Mouse (Mus musculus) adrenal gland, adult (tissue): ENCODE data around the gene Camk1d.
A peak's percentile ranks its signal among the peaks of the same experiment; 100 is the strongest.

Experiments
- DNase-seq, 2 experiments: peaks; one replicate each; pipeline ENCODE4 v3.0.0; 2022 to 2023; ENCODE audit warnings: low spot score in 1 of 2; ENCODE audit not compliant: inconsistent age in 2 of 2

The Camk1d gene

DNA sequence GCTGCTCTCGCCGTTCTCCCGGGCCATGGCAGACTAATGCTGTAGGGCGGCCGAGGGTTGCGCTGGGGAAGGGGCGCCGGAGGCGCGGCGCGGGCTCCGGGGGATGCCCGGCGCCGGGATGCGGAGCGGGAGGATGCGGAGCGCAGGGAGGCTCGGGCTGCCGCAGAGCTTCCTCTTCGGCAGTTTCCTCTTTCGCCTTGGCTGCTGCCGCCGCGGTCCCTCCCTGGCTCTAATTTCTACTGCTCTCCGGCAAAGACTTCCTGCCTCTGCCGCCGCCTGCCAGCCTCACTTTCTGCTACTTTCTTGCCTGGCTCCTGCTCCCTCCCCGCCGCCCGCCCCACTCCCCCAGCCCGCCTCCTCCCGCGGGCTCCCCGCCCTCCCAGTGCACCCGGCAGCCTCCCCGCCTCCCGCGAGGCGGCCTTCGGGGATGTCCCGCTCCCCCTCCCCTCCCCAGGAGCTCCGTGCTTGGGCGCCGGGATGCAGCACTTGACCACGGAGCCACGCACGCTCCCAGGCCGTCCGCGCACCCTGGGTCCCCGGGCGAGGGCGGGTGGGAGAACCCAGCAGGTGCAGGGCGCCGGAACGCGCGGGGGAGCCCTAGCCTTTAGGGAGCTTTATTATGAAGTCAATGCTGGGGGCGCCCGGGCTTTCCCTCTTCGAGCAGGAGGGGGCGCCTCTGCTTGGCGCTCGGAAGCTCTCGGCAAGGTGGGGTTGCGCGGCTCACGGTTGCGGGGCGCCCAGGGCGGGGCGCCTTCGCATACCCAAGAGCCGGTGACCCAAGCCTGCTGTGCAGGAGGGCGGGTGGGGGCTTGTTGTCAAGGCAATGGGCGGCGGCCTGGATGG, at the start of gene Camk1d:
Gene Camk1d, minus strand, starts transcription at position 305 of the 843 bp plus-strand sequence.
- DNase-seq = peak; percentile 73 to 92

DNA sequence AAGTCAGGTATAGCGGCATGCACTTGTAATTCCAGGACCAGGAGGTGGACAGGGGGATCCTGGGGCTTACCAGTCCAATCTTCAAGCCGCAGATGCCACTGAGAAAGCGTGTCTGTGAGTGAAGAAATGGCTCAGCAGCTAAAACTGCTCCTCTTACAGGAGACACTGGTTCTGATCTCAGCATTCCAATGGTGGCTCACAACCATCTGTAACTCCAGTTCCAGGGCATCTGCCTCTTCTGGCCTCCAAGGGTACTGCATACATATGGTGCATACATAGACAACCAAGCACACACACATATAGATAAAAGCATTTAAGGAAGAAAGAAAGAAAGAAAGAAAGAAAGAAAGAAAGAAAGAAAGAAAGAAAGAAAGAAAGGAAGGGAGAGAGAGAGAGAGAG, 47.7 kb upstream of the Camk1d start:
- no peak for DNase-seq

DNA sequence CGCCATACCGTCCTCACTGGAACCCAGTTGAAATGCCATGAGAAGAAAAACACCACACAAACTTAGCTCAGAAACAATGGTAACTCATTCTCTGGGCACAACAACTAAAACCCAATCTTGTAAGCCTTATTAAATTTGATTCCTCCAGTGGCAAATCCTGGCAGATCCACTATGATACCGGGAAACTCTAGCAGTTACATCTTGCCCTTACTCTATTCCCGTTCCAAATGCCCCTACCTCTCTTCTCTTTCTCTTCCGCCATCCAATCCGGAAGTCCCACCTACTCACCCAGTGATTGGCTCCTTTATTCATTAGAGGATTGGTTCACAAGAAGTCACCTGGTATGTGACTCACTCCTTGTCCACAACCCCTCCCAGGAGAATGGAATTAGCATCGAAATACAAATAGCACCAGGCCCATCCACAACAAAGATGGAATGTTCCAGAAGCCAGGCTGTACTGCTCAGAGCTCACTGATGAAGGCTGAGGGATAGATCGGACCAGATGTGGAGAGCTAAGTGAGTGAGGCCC, 46.2 kb upstream of the Camk1d start:
- DNase-seq = no peak

DNA sequence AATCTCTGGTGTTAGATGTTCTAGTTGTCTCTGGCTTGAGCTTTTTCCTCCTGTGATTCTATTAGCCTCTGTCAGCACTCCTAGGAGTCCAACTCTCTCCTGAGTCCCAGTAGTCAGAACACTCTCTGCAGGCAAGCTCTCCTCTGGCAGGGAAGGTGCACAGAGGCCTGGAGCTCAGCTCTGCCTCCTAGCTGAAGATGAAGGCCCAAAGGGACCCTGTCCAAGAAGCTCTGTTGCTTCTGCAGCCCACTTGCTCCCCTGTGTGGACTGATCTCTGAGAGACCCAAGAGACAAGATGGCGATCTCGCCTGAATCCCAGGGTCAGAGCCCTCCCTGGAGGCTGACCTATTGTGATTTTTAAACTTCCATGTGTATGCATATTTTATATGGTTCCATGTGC, 44.3 kb upstream of the Camk1d start:
- no peak for DNase-seq

DNA sequence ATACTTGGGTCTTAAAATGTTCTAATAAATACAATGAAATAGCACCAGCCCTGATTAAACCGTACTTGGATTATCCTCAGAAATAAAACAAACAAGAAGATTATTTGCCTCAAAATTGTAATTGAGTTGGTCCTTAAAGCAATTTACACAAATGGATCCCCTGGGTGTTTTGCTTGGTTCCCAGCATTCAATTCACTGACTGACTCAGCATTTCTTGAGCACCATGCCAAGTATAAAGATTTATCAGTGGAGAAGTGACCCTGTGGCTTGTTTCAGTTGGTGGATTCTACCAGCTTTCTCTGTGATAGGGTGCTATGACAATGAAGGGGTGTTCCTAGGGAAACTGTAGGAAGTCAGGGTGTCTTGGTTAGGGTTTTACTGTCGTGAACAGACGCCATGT, 36.6 kb upstream of the Camk1d start:
- DNase-seq = no peak

DNA sequence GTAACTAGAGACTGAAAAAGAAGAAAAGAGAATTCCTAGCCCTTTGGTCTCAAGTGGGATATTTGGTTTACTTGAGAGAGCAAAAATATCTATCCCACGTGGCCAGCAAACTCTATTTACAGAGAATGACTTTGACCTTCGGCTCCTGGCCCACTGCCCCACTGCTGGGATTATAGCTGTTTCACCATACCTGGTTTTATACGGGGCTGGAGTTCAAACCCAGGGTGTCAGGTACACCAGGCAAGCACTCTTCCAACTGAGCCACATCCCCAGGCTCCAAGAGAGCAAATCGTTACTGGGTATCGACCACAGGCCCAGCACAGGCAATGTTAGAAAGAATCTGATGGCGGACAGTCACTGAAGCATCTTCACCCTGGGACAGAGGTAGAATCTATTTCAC, 34.9 kb upstream of the Camk1d start:
- DNase-seq = no peak

DNA sequence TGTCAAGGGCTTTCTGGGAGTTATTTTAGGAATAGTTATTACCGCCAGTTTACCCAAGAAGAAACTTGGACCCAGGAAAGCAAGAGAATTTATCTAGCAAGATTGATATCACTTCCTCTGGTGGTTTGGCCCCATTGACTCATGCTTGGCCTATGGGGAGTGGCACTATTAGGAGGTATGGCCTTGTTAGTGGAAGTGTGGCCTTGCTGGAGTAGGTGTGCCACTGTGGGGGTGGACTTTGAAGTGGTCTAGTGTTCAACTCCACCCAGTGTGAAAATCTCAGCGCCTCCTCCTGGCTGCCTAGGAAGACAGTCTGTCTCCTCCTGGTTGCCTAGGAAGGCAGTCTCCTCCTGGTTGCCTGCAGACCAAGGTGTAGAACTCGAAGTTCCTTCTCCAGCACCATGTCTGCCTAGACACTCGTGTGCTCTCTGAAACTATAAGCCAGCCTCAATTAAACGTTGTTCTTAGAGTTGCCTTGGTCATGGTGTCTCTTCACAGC, 33.3 kb upstream of the Camk1d start:
- no peak for DNase-seq

DNA sequence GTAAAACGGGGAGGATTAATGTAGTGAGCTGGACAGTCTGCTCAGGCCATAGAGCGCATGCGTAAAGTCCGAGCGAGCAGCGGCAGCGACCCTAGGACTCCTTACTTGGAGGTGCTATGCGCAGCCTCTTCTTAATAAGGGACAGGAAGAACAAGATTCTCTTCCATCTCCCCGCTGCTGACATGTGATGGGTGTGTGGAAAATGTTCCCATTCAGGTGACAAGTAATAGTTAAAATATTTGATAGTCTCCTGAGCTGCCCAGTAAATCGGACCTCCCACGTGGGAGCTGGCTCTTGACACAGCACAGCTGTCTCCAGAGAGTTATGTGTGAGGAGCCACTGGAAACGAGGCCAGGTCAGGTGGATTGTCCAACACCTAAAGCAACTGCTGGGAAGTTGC, 32.2 kb upstream of the Camk1d start:
- DNase-seq = no peak

DNA sequence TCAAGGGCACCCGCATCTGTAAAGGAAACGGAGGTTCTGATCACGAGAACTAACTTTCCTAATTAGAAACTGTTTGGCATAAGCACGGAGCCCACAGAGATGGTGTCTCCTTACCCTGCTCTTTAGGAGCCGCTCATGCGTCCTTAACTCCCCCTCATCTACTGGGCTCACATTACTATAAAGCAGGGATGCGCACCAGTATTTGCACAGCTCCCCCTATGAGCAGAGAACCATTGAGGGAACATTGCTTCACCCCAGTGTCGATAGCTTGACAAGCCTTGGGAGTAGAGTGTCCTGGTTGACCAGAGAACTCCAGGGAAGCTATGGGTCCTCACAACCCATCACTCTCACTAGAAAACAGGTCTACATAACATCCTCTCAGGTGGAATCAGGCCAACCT, 29.6 kb upstream of the Camk1d start:
- DNase-seq = no peak

DNA sequence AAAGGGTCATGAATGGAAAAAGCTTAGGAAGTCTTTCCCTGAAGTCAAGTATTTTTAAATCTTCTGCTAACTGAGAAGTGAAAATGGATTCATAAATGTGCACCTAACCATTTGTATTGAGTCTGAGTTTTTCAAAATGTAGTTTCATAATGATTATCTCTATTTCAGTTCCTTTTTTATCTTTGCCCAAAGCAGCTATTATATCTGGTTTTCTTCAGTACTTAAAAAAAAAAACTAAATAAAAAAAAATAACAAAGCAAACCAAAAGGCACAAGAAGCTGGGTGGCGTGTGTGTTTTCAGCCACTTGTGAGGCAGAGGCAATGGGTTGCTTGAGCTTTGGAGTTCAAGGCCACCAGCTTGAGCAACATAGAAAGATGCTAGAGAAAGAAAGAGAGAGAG, 26.6 kb upstream of the Camk1d start:
- no peak for DNase-seq

DNA sequence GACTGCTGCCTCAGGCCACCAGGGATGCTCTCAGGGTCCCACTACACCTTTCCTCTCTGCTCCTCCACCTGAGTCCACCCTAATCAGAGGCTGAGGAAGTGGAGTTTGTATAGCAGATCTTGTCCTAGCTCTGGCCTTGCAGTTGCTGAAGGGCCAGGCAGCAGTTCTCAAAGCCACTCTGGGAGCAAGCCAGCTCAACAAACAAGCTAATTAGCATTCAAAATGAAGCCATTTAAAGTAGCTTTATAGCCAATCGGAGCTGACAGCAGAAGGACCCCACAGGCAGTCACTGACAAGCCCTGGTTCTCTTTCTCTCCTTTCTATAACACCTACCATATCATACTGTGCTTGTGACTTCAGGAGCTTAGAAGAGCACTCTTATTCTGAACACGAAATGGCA, 21.6 kb upstream of the Camk1d start:
- no peak for DNase-seq

DNA sequence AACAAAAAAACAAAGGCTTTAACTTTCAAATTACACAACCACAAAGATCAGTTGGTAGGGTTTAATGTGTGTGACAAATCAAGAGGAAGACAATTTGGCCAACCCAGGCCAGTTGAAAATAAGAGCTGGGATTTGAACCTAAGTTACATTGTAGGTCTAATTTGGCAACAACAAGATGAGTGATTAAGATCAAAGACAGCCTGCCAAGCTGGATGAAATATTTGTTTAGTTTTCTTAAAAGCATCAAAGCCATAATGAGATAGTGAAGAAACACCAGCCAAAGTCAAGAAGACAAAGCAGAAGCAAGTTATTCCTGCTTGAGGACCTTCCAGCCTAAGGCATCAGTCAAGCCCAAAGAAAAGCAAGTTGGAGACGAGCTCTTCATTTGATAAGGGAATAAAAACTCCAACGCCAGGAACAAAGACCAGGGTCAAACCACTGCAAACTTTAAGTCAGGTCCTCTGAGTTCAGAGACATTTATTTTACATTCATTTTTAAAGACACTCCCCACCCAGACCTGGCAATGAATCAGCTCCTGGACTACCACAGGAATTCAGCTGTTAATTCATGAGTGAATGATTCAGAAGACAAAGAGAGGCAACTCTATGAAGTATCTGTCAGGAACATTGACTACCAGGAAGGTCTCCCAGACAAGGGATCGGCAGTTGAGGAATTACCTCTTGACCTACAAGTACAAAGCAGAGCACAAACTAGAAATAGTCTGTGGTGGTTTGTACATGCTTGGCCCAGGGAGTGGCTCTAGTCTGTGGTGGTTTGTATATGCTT, 19.2 kb upstream of the Camk1d start:
- no peak for DNase-seq

DNA sequence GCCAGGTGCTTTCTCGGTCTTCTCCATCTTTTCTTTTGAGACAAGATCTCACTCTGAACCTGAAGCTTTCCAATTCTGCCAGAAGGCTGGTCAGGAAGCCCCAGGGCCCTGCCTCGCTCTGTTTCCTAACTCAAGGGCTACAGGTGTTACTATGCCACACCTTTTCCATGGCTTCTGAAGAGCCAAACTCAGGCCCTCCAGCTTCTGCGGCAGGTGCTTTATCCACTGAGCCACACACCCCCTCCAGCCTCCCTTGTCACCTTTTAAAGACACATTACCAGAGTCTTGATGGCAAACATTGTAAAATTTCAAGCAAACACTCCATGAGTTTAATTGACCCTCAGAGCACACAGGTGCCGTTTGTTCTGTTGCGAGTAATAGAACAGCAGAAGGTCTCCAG, 17.7 kb upstream of the Camk1d start:
- no peak for DNase-seq

DNA sequence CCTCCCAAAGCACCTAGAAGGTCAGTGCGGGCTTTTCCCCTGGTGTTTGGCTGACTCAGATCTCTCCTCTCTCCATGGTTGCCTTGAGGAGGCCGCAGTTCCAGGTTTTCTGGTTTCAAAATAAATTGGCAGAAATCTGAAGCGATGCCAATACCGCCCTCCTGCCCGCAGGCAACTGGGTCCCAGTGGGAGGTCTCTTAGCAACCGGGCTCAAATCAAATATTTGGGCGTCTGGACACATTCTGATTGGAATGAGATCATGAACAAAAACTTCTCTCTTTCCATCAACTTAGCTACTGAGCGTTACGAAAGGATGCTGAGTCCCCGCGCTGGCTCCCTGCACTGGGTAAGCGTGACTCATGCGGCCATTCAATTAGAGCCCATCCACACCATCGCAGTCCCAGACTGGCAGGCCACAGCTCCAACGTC, 16.1 kb upstream of the Camk1d start:
- DNase-seq = peak; percentile 22 to 66

DNA sequence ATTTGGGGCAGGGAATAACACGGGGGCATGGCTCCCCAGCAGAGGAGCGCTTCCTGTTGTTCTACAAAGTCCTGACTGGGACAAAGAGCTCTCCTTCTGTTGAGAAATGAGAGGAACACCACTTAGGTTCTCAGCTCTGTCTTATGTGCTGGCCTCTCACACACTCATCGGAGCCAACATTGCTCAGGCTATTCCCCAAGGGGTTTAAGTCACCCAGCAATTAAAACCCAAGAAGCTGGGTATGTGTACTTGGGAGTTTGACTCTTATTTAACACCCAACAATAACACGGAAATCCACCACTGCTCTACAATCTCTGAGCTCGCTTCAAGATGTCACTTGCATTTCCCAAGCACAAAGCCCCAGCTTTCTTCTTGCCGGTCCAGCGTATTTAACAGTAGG, 15.6 kb upstream of the Camk1d start:
- DNase-seq = no peak

DNA sequence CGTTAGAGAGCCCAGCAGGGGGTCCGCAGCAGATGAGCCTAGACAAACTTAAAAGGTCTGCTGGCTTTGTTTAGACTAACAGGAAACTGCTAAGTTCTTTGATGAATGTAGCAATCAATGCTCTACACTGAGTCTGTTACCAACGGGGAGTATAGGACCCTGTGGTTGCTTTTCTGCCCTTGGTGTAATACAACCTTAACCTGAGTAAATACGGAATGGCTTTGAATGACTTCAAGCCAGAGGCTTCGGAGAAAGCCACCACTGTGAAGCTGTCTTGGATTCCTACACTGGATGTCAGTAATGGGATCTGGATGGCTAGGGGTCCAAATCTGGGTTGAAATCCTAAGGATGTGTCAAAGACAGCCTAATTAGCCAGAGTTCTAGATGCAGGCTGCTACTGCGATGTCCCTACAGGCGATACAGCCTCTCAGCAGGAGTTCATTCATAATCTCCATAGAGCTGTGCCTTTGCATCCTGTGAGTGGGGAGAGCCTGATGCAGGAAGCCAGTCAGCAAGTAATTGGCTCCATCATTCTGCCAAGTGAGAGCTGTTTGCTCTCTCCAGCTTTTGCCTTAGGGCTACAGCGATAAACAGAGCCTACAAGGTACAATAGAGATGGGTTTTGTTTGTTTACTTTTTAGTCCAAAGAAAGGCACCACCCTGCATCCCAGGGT, 10.8 kb upstream of the Camk1d start:
- no peak for DNase-seq

DNA sequence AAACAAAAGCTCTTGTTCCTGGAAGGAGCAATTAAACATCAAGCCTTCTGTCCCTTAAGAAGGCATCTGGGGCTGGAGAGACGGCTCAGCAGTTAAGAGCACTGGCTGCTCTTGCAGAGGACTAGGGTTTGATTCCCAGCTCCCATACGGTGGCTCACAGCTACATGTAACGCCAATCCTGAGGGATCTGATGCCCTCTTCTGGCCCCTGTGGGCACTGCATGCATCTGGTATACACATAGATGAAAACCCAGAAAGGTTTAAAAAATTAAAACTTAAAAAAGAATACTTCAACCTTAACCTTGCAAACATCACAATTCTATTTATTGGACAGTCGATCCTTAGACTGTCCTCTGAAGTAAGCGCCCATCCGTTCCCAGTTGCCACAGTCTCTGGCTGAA, 3.4 kb upstream of the Camk1d start:
- DNase-seq = no peak

DNA sequence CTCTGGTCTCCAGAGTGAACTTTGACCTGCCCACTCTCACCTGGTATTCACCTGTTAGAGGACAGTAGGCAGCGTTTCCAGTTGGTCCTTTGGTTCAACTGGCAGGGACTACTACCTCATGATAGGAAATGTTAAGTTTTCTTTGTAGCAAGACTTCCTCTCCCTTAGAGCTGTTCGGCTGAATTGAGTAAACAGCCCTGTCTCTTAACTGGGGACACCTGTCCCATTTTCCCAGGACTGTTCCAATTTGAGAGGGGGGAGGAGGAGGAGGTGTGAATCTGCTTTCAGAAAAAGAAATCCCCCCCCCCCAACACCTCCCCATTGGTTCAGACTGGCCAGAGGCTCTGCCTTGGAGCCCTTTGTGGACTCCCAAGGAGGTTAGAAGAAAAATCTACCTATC, 1.2 kb upstream of the Camk1d start:
- DNase-seq = no peak

DNA sequence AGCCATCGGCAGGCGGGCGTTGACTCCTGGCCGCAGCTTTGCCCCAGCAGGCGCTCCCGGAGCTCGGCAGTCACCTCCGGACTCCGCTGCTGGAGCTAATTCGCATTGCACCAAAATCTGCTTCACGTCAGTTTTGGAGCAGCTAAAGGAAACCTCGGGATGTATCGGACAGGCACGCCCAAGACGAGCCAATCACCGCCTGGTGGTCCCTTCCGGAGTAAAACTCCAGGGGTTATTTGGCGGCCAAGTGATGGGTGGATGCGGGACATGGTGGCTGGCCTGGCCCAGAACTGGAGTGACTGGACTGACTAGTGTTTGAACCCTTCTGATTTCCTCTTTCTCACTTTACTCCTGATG, 717 bp upstream of the Camk1d start:
- DNase-seq = no peak

DNA sequence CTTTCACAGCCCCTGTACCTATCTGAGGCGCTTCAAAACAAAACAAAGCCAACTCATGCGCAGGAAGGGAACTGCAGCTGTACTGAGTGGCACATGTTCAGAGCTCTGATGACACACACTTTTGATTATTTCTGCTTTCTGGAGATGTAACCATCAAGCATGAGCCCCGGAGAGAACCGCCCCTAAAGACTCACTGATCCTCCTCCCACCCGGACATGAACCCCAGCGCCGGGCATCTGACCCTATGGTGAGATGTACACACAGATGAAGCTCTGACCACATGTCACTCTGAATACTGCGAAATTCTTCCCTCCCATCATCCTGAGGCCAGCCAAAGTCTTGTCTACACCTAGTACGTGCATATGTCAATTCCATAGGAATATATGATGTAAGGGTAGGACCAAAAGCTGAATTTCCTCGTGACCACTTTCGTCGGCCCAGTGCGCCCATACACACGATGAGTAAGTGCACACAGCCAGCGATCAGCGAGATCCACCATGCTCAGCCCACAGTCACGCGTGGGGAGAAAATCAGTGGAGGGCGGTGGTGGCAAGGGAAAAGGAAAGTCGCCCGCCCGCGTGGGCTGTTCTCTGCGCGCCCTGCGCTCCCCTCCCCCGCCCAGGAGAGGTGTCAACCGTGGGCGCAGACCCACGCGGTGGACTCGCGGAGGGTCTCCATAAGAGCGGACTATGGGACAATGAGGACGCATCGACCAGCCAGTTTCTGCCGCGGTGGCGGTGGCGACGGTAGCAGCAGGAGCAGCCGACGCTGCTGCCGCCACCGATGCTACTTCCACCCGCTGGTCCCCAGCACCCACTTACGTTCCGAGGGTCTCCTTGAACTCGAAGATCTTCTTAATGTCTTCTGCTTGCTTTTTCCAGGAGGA, 747 bp downstream of the Camk1d start:
- peak; percentile 30 to 70 for DNase-seq

DNA sequence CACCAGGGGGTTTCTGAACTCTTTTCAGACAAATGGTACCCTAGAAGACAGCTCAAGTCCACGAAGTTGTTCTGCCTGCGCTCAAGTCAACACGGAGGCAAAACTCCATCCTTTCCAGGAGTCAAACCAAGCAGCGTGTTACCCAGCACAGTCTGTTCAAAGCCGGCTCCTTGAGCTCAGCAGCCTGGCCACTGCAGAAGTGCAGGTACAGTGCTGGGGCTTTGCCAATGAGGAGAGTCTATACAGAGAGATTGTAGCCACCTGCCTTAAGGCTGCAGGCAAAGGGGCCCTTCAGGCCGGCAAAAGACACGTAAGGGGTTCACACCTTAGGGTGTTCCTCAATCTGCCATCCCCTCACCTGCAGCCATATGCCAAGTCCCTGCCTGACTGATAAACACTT, 2.1 kb downstream of the Camk1d start:
- no peak for DNase-seq
